Mouse (Mus musculus) telencephalon, adult 2 months (tissue): ENCODE results near the gene Sde2.
"Not testable (repeated sequence)": the region's sequence is repeated elsewhere in the genome, so short reads cannot be mapped to it uniquely, and the experiment has no call there.

Experiments used
- DNase-seq: peaks from one replicate; pipeline ENCODE4 v3.0.0-alpha.2; 2011; ENCODE audit warnings: low read depth, low spot score

The Sde2 gene

GRCm38 (mm10) chr1:180835273-180836015 lies 15.5 kb upstream of the Sde2 start:
- no peak for DNase-seq

GRCm38 (mm10) chr1:180836467-180836866 lies 14.5 kb upstream of the Sde2 start:
- DNase-seq: not testable (repeated sequence)

- no peak for DNase-seq
Observed at GRCm38 (mm10) chr1:180837186-180837585, 13.7 kb upstream of the Sde2 start.

- DNase-seq: no peak
Observed at GRCm38 (mm10) chr1:180838014-180838413, 12.9 kb upstream of the Sde2 start.

- no peak for DNase-seq
Observed at GRCm38 (mm10) chr1:180839201-180839910, 11.6 kb upstream of the Sde2 start.

- DNase-seq: no peak
Observed at GRCm38 (mm10) chr1:180841561-180842300, 9.2 kb upstream of the Sde2 start.

GRCm38 (mm10) chr1:180848114-180848510 lies 2.8 kb upstream of the Sde2 start:
- DNase-seq: peak; percentile 81

GRCm38 (mm10) chr1:180848511-180849241 lies 2.3 kb upstream of the Sde2 start:
- no peak for DNase-seq

- DNase-seq: peak; percentile 26
Observed at GRCm38 (mm10) chr1:180849701-180850301, 1.1 kb upstream of the Sde2 start.

GRCm38 (mm10) chr1:180858763-180859162 lies 7.8 kb downstream of the Sde2 start:
- DNase-seq: no peak

- no peak for DNase-seq
Observed at GRCm38 (mm10) chr1:180860030-180860429, 9.1 kb downstream of the Sde2 start.

- DNase-seq: peak; percentile 39
Observed at GRCm38 (mm10) chr1:180863606-180864005, 12.7 kb downstream of the Sde2 start.

- DNase-seq: no peak
Observed at GRCm38 (mm10) chr1:180866001-180866400, 15.1 kb downstream of the Sde2 start.

- DNase-seq: no peak
Observed at GRCm38 (mm10) chr1:180870122-180870650, 19.3 kb downstream of the Sde2 start.

- DNase-seq: no peak
Observed at GRCm38 (mm10) chr1:180873861-180874484, 23.0 kb downstream of the Sde2 start.

GRCm38 (mm10) chr1:180874615-180875014 lies 23.7 kb downstream of the Sde2 start:
- no peak for DNase-seq

- DNase-seq: no peak
Observed at GRCm38 (mm10) chr1:180875126-180875525, 24.2 kb downstream of the Sde2 start.

GRCm38 (mm10) chr1:180877466-180877865 lies 26.5 kb downstream of the Sde2 start:
- no peak for DNase-seq

- DNase-seq: no peak
Observed at GRCm38 (mm10) chr1:180881768-180882167, 30.8 kb downstream of the Sde2 start.

- no peak for DNase-seq
Observed at GRCm38 (mm10) chr1:180883731-180884130, 32.8 kb downstream of the Sde2 start.

- no peak for DNase-seq
Observed at GRCm38 (mm10) chr1:180884484-180884883, 33.6 kb downstream of the Sde2 start.
